ENCODE assay signal across 14 mouse cellular contexts in genomic region chr12:13360183-13360811, GRCm38 (mm10).
"Had no signal": no experiment of that assay in that cellular context is flagged by ENCODE, and none has a peak within 500 bp of the region (broad histone marks: within the 10 kb centered on the region; RNA-seq: fewer than 3 reads in every experiment).

No protein-coding gene starts in this region.

- H3K9me3 ChIP-seq: limb, embryonic 13.5 days; liver, embryonic 15.5 days; lung, embryonic 15.5 days; megakaryocyte, embryonic 14.5 days; midbrain, embryonic 15.5 days; neural tube, embryonic 12.5 days had no signal

- H3K9ac ChIP-seq: limb, embryonic 13.5 days; liver, embryonic 15.5 days; lung, embryonic 15.5 days; midbrain, embryonic 15.5 days; neural tube, embryonic 12.5 days had no signal

- ATAC-seq: midbrain, embryonic 15.5 days had no signal

- H3K27me3 ChIP-seq: limb, embryonic 13.5 days; liver, embryonic 15.5 days; lung, embryonic 15.5 days; midbrain, embryonic 15.5 days; neural tube, embryonic 12.5 days had no signal

- H3K27ac ChIP-seq: kidney, postnatal 0 days; limb, embryonic 13.5 days; liver, embryonic 15.5 days; lung, embryonic 15.5 days; macrophage; midbrain, embryonic 15.5 days; neural tube, embryonic 12.5 days; stomach, postnatal 0 days had no signal

- H3K4me1 ChIP-seq: limb, embryonic 13.5 days; liver, embryonic 15.5 days; lung, embryonic 15.5 days; midbrain, embryonic 15.5 days; neural tube, embryonic 12.5 days had no signal

- H3K4me2 ChIP-seq: limb, embryonic 13.5 days; liver, embryonic 15.5 days; lung, embryonic 15.5 days; midbrain, embryonic 11.5 days; midbrain, embryonic 15.5 days; neural tube, embryonic 12.5 days had no signal

- H3K4me3 ChIP-seq: limb, embryonic 13.5 days; liver, embryonic 15.5 days; lung, embryonic 15.5 days; megakaryocyte, embryonic 14.5 days; midbrain, embryonic 15.5 days; neural tube, embryonic 12.5 days had no signal

- DNase-seq: kidney, adult 9 months; kidney, postnatal 4 days; left cerebral cortex, postnatal 4 days; thymus, postnatal 4 days had no signal
